Mouse (Mus musculus) layer of hippocampus, adult 2 months (tissue): Measurements from ENCODE around the gene Papss1. TPM values are rescaled to one million over a fixed set of nuclear protein-coding genes. Genes with fewer than 3 reads are reported as not detected.

Experiments
- DNase-seq, 2 experiments: peaks; one replicate each; pipeline ENCODE4 v3.0.0; 2022; ENCODE audit warnings: low spot score in 2 of 2
- H3K27ac ChIP-seq: fragments of 200-600 bp; 2 replicates; pipeline ENCODE4 v1.8.1; 2022
- H3K4me3 ChIP-seq: fragments of 200-600 bp; 2 replicates; pipeline ENCODE4 v1.8.1; 2022; ENCODE audit warnings: mild to moderate bottlenecking
- CTCF ChIP-seq: fragments of 200-600 bp; conservative IDR thresholded peaks from 2 replicates; pipeline ENCODE4 v1.8.1; 2022; ENCODE audit warnings: antibody characterized with exemption, mild to moderate bottlenecking, moderate library complexity
- total RNA-seq, 2 experiments: library from RNA; stranded (reverse); gene quantifications; 2 replicates each; pipeline ENCODE4 v1.2.3; 2021

Gene Papss1
- total RNA-seq, 2 experiments from 2014 or later: 69.9 to 71.0 TPM

DNA sequence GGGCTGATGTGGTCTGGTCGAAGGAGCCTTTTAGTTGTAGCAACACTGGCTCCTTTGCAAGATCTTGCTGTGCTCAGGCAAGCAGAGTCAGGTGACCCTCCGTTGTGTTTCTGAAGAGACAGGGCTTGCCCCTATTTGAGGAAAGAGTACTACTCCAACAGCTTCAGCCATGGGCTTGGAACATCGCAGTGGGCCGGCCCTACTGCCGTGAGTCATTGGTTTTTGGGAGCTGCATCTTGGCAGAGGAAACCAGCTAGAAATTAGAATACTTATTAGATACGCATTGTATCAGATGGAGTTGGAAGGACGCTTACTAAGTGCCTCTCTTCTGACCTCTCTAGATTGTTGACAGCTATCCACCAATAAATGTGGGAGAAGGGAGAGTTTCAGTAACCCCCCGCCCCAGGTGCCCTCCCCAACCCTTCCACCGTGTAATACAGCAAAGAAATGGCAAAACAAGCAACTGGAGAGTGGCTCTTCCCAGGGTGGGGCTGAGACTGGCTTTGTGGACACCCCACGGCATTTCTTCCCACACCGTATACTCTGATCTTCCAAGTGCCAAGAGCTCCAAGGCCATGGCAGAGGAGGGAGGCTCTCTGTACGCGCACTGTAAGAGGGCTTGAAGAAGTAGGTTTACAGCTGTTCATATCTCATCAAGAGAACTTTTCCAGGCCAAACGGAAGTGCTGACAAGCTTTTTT lies 31.1 kb downstream of the Papss1 start:
- no peak for DNase-seq

DNA sequence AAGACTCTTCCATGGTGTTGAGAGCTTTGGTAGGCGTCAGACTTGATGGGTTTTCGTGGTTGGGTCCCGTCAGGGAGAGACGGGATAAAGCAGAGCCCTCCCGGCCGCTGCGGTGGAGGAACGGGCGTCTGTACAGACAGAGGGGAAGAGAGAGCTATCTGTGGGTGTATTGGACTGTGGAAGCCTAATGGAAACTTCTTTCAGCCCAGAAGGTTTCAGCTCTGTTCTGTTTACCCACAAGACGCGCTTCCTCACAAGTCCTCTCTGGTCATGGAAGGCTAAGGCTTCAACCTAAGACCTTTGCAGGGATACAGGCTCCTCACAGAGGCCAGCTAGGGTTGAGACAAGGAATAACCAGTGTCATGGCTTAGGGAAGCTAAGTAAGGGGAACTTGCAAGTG lies 36.2 kb downstream of the Papss1 start:
- H3K4me3 ChIP-seq: no peak overlapping the region
- H3K27ac ChIP-seq: no peak overlapping the region
- TF ChIP-seq CTCF: no peak
- no peak for DNase-seq

More for the DNA sequence above, 31.1 kb downstream of the Papss1 start:
- no peak overlapping the region for H3K4me3 ChIP-seq
- no peak overlapping the region; the same call in 1 of the 2 replicates for H3K27ac ChIP-seq
- TF ChIP-seq CTCF: no peak

DNA sequence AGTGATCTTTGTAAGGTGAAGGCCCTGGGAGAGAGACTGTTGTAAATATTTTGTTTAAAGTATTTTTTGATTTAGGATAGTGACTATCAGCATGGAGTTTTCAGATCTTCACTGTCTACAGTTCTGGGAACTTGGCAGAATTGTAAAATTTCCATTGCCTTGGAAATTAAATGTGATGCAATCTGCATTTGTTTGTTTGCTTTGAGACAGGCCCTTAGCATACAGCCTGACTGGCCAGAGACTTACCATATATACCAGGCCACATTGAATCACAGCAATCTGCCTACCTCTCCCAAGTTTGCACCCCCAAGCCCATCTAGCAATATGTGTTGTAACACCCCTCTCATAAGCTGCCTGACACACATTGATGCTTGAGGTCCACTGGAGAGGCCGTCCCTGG lies 36.8 kb downstream of the Papss1 start:
- DNase-seq: no peak
- TF ChIP-seq CTCF: no peak
- no peak overlapping the region for H3K27ac ChIP-seq

DNA sequence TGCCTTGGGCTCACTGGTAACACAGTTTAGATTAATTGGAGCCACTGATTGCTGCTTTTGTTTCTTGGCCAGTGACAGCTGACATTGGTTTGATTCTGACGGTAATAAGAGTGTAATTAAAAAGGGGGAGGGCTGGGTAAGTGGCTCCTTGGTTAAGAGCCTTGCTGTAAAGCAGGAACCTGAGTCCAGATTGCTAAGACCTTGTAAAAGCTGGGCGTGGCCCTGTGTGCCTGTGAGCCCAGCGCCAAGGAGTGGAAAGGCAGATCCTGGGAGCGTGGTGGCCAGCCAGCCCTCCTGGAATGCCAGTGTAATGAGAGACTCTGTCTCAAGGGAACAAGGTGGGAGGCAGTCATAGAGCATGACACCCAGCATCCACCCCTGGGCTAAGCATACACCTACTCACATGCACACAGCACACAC lies 38.4 kb downstream of the Papss1 start:
- Histone ChIP-seq H3K4me3 (no peak overlapping the region), H3K27ac (no peak overlapping the region)
- no peak for TF ChIP-seq CTCF
- no peak for DNase-seq

More for the DNA sequence above, 36.8 kb downstream of the Papss1 start:
- H3K4me3 ChIP-seq: no peak overlapping the region

DNA sequence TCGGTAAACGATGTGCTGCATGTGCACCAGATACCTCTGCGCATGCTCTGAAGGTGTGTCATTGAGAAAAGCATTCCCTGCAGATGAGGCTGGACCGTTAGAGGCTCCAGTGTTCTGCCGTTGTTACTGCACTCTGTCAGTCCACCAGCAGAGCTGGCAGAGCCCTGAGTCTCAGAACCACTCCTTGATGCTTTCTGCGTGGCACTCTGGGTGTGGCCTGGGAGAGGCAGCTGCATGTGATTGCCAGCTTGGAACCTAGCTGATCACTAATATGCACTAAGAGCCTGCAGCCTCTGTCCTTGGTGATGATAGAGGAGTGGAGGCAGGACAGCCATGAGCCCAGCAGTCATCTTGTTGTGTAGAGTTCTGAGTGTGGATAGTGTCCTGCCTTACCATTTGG lies 43.5 kb downstream of the Papss1 start:
- no peak for DNase-seq
- TF ChIP-seq CTCF: no peak

DNA sequence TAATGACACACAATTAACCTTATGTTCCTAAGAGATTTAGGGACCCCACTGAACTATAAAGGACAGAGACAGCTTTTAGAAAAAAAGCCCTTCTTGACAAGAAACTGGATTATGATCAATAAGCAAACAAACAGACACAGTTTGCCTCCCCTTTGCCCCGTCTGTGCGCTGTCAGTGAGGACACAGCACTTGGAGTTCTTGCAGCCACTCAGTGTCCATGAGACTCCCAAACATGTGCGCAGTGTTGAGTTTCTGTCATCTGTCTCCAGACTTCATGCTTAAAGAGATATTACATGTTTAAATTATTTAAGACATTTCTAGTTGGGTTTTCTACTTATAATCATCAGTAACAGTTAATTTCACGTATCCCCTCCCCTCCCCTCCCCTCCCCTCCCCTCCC lies 45.1 kb downstream of the Papss1 start:
- no peak overlapping the region for H3K4me3 ChIP-seq
- TF ChIP-seq CTCF: no peak
- no peak for DNase-seq
- H3K27ac ChIP-seq: no peak overlapping the region

More for the DNA sequence above, 43.5 kb downstream of the Papss1 start:
- Histone ChIP-seq H3K27ac (no peak overlapping the region), H3K4me3 (no peak overlapping the region)

DNA sequence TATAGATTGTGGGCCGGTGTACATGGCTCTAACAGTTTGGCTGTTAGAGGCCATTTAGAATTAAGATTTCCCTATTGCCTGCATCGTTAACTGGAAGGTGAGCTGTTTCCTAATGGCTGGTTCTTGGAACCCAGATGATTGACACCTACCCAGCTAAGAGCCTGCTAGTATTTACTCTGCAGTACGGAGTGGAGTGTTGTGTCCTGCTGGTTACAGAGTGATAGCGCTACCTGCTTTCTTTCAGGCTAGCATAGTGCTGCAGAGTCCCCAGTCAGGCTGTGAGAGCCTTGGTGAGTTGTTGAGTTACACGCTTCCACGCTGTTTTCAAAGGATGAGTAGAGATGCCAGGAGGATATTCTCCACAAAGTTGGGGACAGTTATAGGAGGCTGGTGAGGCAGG lies 46.0 kb downstream of the Papss1 start:
- H3K4me3 ChIP-seq: no peak overlapping the region
- no peak overlapping the region for H3K27ac ChIP-seq
- no peak for DNase-seq
- TF ChIP-seq CTCF: no peak

DNA sequence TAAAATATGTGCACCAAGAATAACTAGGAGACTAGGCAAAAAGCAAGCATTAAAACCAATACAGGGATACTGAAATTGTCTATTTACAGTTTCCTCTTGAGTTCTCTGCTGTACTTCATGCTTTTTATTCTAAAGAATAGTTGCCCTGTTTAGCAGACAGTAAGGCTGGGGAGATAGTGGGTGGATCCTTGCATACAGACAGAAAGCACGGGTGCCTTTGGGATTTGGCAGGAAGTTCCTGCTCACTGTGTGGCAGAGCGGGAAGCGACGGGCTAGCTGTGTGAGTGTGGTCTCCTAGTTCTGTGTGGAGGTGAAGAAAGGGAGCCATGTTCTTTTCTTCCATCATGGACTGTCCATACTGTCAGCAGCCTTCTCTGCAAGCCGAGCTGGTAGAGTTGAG lies 48.3 kb downstream of the Papss1 start:
- Histone ChIP-seq H3K4me3 (no peak overlapping the region), H3K27ac (no peak overlapping the region)
- no peak for TF ChIP-seq CTCF
- no peak for DNase-seq

DNA sequence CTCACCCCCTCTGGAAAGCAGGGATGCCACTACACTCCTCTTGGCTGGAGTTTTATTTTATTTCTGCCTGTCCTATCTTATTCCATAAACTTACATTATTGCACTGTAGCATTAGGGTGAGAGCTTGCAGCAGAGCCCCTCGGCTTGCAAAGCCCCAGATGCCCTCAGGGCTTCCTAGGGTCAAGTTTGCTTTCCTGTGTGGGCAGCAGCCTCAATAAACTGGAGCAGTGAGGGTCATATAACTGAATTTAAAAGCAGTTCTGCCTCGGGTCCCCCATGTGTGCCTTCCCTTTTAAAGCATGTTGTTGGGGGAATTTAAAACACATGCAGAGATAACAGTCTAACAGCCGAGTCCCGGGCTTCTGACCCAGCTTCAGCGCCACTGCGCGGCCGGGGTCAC lies 49.5 kb downstream of the Papss1 start:
- no peak overlapping the region for H3K27ac ChIP-seq
- no peak for DNase-seq
- TF ChIP-seq CTCF: no peak
- no peak overlapping the region for H3K4me3 ChIP-seq

DNA sequence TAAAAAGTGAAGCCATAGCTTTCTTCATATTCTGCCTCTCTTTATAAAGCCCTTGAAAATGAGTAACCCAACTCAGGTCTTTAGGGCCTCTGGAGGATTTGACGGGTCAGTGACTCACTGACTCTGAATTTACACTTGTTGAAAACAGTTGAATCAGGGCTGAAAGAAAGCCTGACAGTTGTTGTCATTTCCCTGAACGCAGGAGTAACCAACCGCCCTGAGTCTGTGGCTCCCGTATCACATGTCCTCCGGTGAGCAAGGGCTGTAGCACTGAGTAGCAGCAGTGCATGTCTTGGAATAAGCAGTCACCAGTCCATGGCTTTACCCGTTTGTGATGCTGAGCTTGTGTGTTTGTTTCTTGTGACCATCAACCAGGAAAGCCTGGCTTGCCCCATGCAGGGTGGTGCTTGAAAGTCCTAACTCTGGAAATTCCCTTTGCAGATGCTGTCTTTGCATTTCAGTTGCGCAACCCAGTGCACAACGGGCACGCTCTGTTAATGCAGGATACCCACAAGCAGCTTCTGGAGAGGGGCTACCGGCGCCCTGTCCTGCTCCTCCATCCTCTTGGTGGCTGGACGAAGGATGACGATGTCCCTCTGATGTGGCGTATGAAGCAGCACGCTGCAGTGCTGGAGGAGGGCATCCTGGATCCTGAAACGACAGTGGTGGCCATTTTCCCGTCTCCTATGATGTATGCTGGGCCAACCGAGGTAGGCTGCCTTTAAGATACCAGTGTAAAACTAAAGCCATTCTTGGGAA lies 54.2 kb downstream of the Papss1 start:
- H3K27ac ChIP-seq: no peak overlapping the region
- DNase-seq: no peak
- no peak for TF ChIP-seq CTCF
- H3K4me3 ChIP-seq: no peak overlapping the region

DNA sequence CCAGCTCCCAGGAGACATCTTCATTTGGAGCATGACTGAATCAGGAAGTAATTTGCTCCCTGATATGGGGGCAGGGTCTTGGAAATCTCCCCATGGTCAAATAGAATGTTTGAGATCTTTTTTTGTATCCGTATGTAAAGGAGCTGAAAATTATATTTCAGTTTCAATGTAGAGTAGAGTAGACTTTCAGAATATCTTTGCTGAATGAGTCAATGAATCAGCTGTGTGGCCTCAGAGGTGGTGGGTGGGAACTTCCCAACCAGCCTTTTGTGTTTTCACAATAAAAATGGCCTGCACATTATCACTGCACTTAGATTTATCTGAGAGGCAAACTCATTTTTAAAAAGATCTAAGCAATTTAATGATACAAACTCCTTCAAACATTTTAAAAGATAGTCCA lies 58.6 kb downstream of the Papss1 start:
- TF ChIP-seq CTCF: no peak
- Histone ChIP-seq H3K4me3 (no peak overlapping the region), H3K27ac (no peak overlapping the region)
- no peak for DNase-seq

DNA sequence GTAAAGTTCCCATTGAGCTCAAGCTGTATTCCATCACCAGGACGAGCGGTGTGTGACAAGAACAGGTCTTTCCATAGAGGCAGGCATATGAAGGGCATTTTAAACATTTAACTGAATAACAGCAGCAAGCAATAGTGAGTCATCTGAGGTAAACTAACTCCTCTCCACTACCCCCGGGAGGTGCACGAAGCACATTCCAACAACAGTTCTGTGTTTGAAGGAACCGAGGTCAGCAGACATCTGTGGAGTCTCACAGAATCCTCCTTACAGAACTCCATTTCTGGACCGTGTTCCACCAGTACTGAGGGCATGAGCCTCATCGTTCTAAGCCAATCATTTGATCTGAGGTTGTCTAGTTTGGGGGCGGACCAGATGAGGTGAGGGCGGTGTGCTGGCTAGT lies 59.5 kb downstream of the Papss1 start:
- Histone ChIP-seq H3K4me3 (no peak overlapping the region), H3K27ac (no peak overlapping the region)
- TF ChIP-seq CTCF: no peak
- DNase-seq: no peak

DNA sequence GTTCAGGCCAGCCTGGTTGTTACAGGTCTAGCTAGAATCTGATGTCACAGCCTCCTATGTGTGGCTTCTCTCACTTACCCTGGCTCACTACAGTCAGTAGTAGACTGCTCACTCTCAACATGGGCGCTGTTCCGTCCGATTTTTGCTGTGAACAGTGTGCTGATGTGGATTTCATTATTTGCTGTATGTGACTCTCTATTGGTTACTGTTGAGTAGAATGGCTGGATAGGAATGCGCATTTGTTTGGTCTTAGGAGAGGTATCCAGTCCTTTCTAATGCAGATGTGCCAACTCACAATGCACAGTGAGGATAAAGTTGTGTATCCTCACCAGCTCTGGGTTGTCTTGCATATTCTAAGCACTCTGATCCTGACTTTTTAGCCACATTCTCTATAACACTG lies 62.9 kb downstream of the Papss1 start:
- no peak overlapping the region for H3K27ac ChIP-seq
- no peak for TF ChIP-seq CTCF
- no peak for DNase-seq
- H3K4me3 ChIP-seq: no peak overlapping the region

DNA sequence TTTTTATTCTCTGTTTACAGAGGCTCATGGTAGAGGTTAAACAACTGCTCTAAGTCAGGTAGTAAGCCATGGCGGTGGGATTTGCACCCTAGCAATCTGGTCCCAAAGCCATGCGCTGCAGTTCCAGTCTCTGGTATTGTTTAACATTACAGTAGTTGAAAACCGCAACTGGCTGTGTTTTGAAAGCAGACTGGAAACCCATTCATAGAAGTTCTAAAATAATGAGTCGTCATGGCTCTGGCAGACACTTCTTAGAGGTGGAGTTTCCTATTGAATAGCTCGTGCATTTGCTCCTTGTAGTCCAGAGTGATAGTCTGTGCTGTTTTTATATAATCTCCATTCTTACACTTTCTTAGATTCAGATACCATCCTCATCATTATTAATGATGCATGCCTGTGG lies 63.7 kb downstream of the Papss1 start:
- no peak for TF ChIP-seq CTCF
- no peak for DNase-seq
- no peak overlapping the region for H3K27ac ChIP-seq
- no peak overlapping the region for H3K4me3 ChIP-seq
